In the genomic region with DNA sequence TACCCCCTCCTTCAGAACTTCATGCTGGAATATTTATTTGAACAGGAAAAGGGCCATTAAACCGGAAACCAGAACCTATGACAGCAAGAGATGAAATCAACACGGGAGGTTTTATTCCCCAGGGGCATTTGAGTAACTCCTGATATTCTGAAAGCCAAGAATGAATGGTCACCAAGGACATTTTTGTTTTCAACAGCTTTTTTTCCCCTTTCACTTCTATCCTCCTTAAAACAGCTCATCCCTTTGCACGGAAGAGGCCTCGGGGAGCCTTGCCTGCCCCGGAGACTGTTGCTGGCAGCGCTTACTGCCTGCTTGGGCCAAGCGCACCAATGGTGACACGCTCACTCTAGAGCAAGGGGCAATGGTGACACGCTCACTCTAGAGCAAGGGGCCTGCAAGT, we compare ENCODE assay signal across 17 mouse cellular contexts. TPM values are rescaled to one million over a fixed set of nuclear protein-coding genes. Genes with fewer than 3 reads are reported as not detected.
DNase-seq lines count a peak whose midpoint lies in the region; ATAC-seq and TF ChIP-seq lines count a peak whose summit lies in the region.
"Had no signal": no experiment of that assay in that cellular context is flagged by ENCODE, and none has a peak within 500 bp of the region (broad histone marks: within the 10 kb centered on the region; RNA-seq: fewer than 3 reads in every experiment).

No protein-coding gene starts in this region.

- H3K4me3 ChIP-seq in embryonic facial prominence, embryonic 11.5 days (ENCODE audit: low read depth, low read length): no peak overlapping the region
- H3K4me3 ChIP-seq in embryonic facial prominence, embryonic 10.5 days: no peak overlapping the region
- no peak overlapping the region for H3K4me3 ChIP-seq in kidney, postnatal 0 days (replicated peaks; ENCODE audit: low read depth, low read length)
- H3K4me3 ChIP-seq in forebrain, postnatal 0 days (ENCODE audit: low read depth, low read length): no peak overlapping the region
- H3K4me3 ChIP-seq in liver, postnatal 0 days (ENCODE audit: low read depth, low read length): no peak overlapping the region
- H3K4me3 ChIP-seq: embryonic facial prominence, embryonic 12.5 days; hindbrain, embryonic 10.5 days; limb, embryonic 13.5 days had no signal

- TF ChIP-seq EP300 in liver, postnatal 0 days (IDR thresholded peaks at IDR 0.05; ENCODE audit: low read depth): no peak

- H3K4me2 ChIP-seq in embryonic facial prominence, embryonic 11.5 days (ENCODE audit: low read depth, low read length): no peak overlapping the region
- no peak overlapping the region for H3K4me2 ChIP-seq in kidney, postnatal 0 days (ENCODE audit: low read length)
- H3K4me2 ChIP-seq in forebrain, postnatal 0 days (ENCODE audit: low read depth): no peak overlapping the region
- no peak overlapping the region for H3K4me2 ChIP-seq in liver, postnatal 0 days (ENCODE audit: low read depth, low read length)
- H3K4me2 ChIP-seq: embryonic facial prominence, embryonic 12.5 days; limb, embryonic 13.5 days; lung, embryonic 14.5 days had no signal

- no peaks in the 10 kb centered on the region for H3K9me3 ChIP-seq in embryonic facial prominence, embryonic 11.5 days (replicated peaks; ENCODE audit: control insufficient read depth, low read length)
- H3K9me3 ChIP-seq in embryonic facial prominence, embryonic 10.5 days: no peaks in the 10 kb centered on the region
- H3K9me3 ChIP-seq in kidney, postnatal 0 days (replicated peaks; ENCODE audit: low read length): no peaks in the 10 kb centered on the region
- no peaks in the 10 kb centered on the region for H3K9me3 ChIP-seq in forebrain, postnatal 0 days (ENCODE audit: low read length)
- H3K9me3 ChIP-seq in liver, postnatal 0 days (ENCODE audit: low read length): no peaks in the 10 kb centered on the region
- H3K9me3 ChIP-seq: embryonic facial prominence, embryonic 12.5 days; hindbrain, embryonic 10.5 days; limb, embryonic 13.5 days had no signal

- ATAC-seq in embryonic facial prominence, embryonic 11.5 days (replicated peaks; ENCODE audit: insufficient number of reproducible peaks, low FRiP score, low TSS enrichment, low read depth): no peak
- no peak for ATAC-seq in kidney, postnatal 0 days (replicated peaks; ENCODE audit: low FRiP score, low read depth)
- ATAC-seq in forebrain, postnatal 0 days: no peak
- no peak for ATAC-seq in liver, postnatal 0 days
- ATAC-seq: intestine, postnatal 0 days had no signal

- DNase-seq in embryonic facial prominence, embryonic 11.5 days (ENCODE audit: low spot score): peak; percentile 42
- DNase-seq in embryonic facial prominence, embryonic 10.5 days (ENCODE audit: low spot score): no peak
- peak; percentile 79 for DNase-seq in kidney, postnatal 0 days (ENCODE audit: low spot score)
- DNase-seq in kidney, postnatal 14 days: no peak
- peak; percentile 44 for DNase-seq in MN1 (ENCODE audit: low spot score)
- DNase-seq in gastrocnemius, postnatal 14 days: peak; percentile 48
- DNase-seq in forebrain, postnatal 0 days: no peak
- no peak for DNase-seq in liver, postnatal 0 days
- DNase-seq: cerebellum, adult 11-12 months; layer of hippocampus, postnatal 36 days; lung, embryonic 14.5 days; midbrain, embryonic 14.5 days; spleen, adult 18-20 months had no signal

- H3K27me3 ChIP-seq in embryonic facial prominence, embryonic 11.5 days (ENCODE audit: control insufficient read depth, insufficient read depth, low read length): no peaks in the 10 kb centered on the region
- H3K27me3 ChIP-seq in embryonic facial prominence, embryonic 10.5 days (replicated peaks; ENCODE audit: low read depth, poor library complexity, severe bottlenecking): no peaks in the 10 kb centered on the region
- H3K27me3 ChIP-seq in kidney, postnatal 0 days (ENCODE audit: insufficient read depth, low read length): no peaks in the 10 kb centered on the region
- H3K27me3 ChIP-seq in forebrain, postnatal 0 days (ENCODE audit: insufficient read depth, low read length): no peaks in the 10 kb centered on the region
- H3K27me3 ChIP-seq in liver, postnatal 0 days (ENCODE audit: insufficient read depth, low read length): no peaks in the 10 kb centered on the region
- H3K27me3 ChIP-seq: embryonic facial prominence, embryonic 12.5 days; limb, embryonic 13.5 days had no signal

- 69% methylated on average over 9 of the region's 9 CpGs for WGBS in embryonic facial prominence, embryonic 11.5 days
- WGBS in embryonic facial prominence, embryonic 10.5 days: 76% methylated on average over 9 of the region's 9 CpGs
- 40% methylated on average over 9 of the region's 9 CpGs for WGBS in kidney, postnatal 0 days
- WGBS in forebrain, postnatal 0 days: 83% methylated on average over 9 of the region's 9 CpGs
- 69% methylated on average over 9 of the region's 9 CpGs for WGBS in liver, postnatal 0 days (ENCODE audit: insufficient replicate concordance)

- H3K4me1 ChIP-seq in embryonic facial prominence, embryonic 11.5 days (ENCODE audit: control insufficient read depth, insufficient read depth, low read length): no peaks in the 10 kb centered on the region; the same call in 1 of the 2 replicates
- H3K4me1 ChIP-seq in embryonic facial prominence, embryonic 10.5 days: peaks cover 11% of the 10 kb centered on the region
- H3K4me1 ChIP-seq in kidney, postnatal 0 days (replicated peaks; ENCODE audit: insufficient read depth, low read length): no peaks in the 10 kb centered on the region; the same call in none of the 2 replicates
- H3K4me1 ChIP-seq in forebrain, postnatal 0 days (ENCODE audit: insufficient read depth): peaks cover 12% of the 10 kb centered on the region; the same call in 1 of the 2 replicates
- peaks cover 18% of the 10 kb centered on the region; the same call in 1 of the 2 replicates for H3K4me1 ChIP-seq in liver, postnatal 0 days (ENCODE audit: insufficient read depth)

- no peak overlapping the region for H3K9ac ChIP-seq in embryonic facial prominence, embryonic 11.5 days (replicated peaks; ENCODE audit: low read length)
- H3K9ac ChIP-seq in kidney, postnatal 0 days (ENCODE audit: low read depth, low read length): no peak overlapping the region
- H3K9ac ChIP-seq in forebrain, postnatal 0 days: no peak overlapping the region
- H3K9ac ChIP-seq in liver, postnatal 0 days (replicated peaks): no peak overlapping the region
- H3K9ac ChIP-seq: embryonic facial prominence, embryonic 12.5 days; limb, embryonic 13.5 days; lung, embryonic 14.5 days had no signal

- no peak overlapping the region for H3K27ac ChIP-seq in embryonic facial prominence, embryonic 11.5 days (replicated peaks; ENCODE audit: low read depth, low read length)
- no peak overlapping the region for H3K27ac ChIP-seq in embryonic facial prominence, embryonic 10.5 days (replicated peaks)
- peak overlapping the region; percentile 62; the same call in 1 of the 2 replicates for H3K27ac ChIP-seq in kidney, postnatal 0 days
- H3K27ac ChIP-seq in forebrain, postnatal 0 days (ENCODE audit: low read depth, low read length): no peak overlapping the region
- no peak overlapping the region for H3K27ac ChIP-seq in liver, postnatal 0 days (ENCODE audit: low read depth)
- H3K27ac ChIP-seq: embryonic facial prominence, embryonic 12.5 days; hindbrain, embryonic 10.5 days; limb, embryonic 13.5 days had no signal

- intact Hi-C loops in gastrocnemius, postnatal 14 days (cut with DNase I; ENCODE audit: low total_unique reads): no loop called here

- no peak for TF ChIP-seq CTCF in kidney, postnatal 0 days (IDR thresholded peaks at IDR 0.05; ENCODE audit: low read depth)
- TF ChIP-seq CTCF in forebrain, postnatal 0 days (IDR thresholded peaks at IDR 0.05; ENCODE audit: low read depth): no peak
- TF ChIP-seq CTCF in liver, postnatal 0 days (IDR thresholded peaks at IDR 0.05; ENCODE audit: low read depth): no peak

- no peaks in the 10 kb centered on the region for H3K36me3 ChIP-seq in embryonic facial prominence, embryonic 11.5 days (replicated peaks; ENCODE audit: control insufficient read depth, insufficient read depth, low read depth, low read length)
- no peaks in the 10 kb centered on the region for H3K36me3 ChIP-seq in embryonic facial prominence, embryonic 10.5 days (replicated peaks)
- H3K36me3 ChIP-seq in kidney, postnatal 0 days (ENCODE audit: insufficient read depth, low read length): no peaks in the 10 kb centered on the region
- no peaks in the 10 kb centered on the region for H3K36me3 ChIP-seq in forebrain, postnatal 0 days (ENCODE audit: insufficient read depth)
- H3K36me3 ChIP-seq in liver, postnatal 0 days (replicated peaks; ENCODE audit: insufficient read depth, low read length): no peaks in the 10 kb centered on the region
- H3K36me3 ChIP-seq: embryonic facial prominence, embryonic 12.5 days; hindbrain, embryonic 10.5 days; limb, embryonic 13.5 days had no signal

RNA-seq across cellular contexts. Expression of gene Snrpd3, which starts 40.3 kb away (rescaled TPM):
- polyA plus RNA-seq in embryonic facial prominence, embryonic 11.5 days (2014; fragmentation: Nextera tagmentation; extraction: Ambion mirVana): 207 and 210 TPM in 2 replicates
- 297 and 303 TPM in 2 replicates for polyA plus RNA-seq in embryonic facial prominence, embryonic 10.5 days (2016; fragmentation: Nextera tagmentation; extraction: Ambion mirVana)
- polyA plus RNA-seq in kidney, postnatal 0 days (2015; fragmentation: Nextera tagmentation; extraction: Ambion mirVana): 113 and 125 TPM in 2 replicates
- total RNA-seq in gastrocnemius, postnatal 14 days (2021): 100 to 1,000 TPM; 103 to 108 TPM
- 24.4 and 31.6 TPM in 2 replicates for total RNA-seq in forebrain, postnatal 0 days (2014; rRNA removed)
- polyA plus RNA-seq in forebrain, postnatal 0 days (2015; fragmentation: Nextera tagmentation; extraction: Ambion mirVana): 144 and 167 TPM in 2 replicates
- 51.9 and 58.8 TPM in 2 replicates for polyA plus RNA-seq in liver, postnatal 0 days (2015; fragmentation: Nextera tagmentation; extraction: Ambion mirVana)

RNA-seq across cellular contexts. Expression of gene Gucd1, which starts 40.7 kb away (rescaled TPM):
- polyA plus RNA-seq in embryonic facial prominence, embryonic 11.5 days (2014; fragmentation: Nextera tagmentation; extraction: Ambion mirVana): 31.4 and 33.3 TPM in 2 replicates
- 30.0 and 31.9 TPM in 2 replicates for polyA plus RNA-seq in embryonic facial prominence, embryonic 10.5 days (2016; fragmentation: Nextera tagmentation; extraction: Ambion mirVana)
- 51.9 and 53.4 TPM in 2 replicates for polyA plus RNA-seq in kidney, postnatal 0 days (2015; fragmentation: Nextera tagmentation; extraction: Ambion mirVana)
- total RNA-seq in gastrocnemius, postnatal 14 days (2021): 10 to 100 TPM; 40.4 to 60.3 TPM
- 36.2 and 44.9 TPM in 2 replicates for total RNA-seq in forebrain, postnatal 0 days (2014; rRNA removed)
- polyA plus RNA-seq in forebrain, postnatal 0 days (2015; fragmentation: Nextera tagmentation; extraction: Ambion mirVana): 12.2 and 16.0 TPM in 2 replicates
- 45.2 and 45.6 TPM in 2 replicates for polyA plus RNA-seq in liver, postnatal 0 days (2015; fragmentation: Nextera tagmentation; extraction: Ambion mirVana)

Comparison
In these comparisons a context has a peak if more than half of its experiments do, and no peak if none do; other contexts are left out.
1. DNase-seq: peak in embryonic facial prominence, embryonic 11.5 days (single experiment), kidney, postnatal 0 days (single experiment), MN1 (single experiment) and gastrocnemius, postnatal 14 days (single experiment); none in embryonic facial prominence, embryonic 10.5 days (single experiment), kidney, postnatal 14 days (single experiment), forebrain, postnatal 0 days (single experiment) and liver, postnatal 0 days (single experiment).